Mouse (Mus musculus): ENCODE results near the gene Ociad2. TPM values are rescaled to one million over a fixed set of nuclear protein-coding genes. Genes with fewer than 3 reads are reported as not detected.
"Not testable (repeated sequence)": the region's sequence is repeated elsewhere in the genome, so short reads cannot be mapped to it uniquely, and the experiment has no call there.

The Ociad2 gene
- polyA plus RNA-seq, 1 experiment from 2014 or later = 1.2 TPM

- no peaks in the 10 kb centered on the region for H3K9me3 ChIP-seq (ENCODE audit: low read length)
- peak overlapping the region; percentile 82 for H3K4me2 ChIP-seq (ENCODE audit: low read depth, low read length)
- DNase-seq = peak; percentile 27
- no peaks in the 10 kb centered on the region for H3K27me3 ChIP-seq (ENCODE audit: insufficient read depth, low read length)
- 0 out of 2 replicates have a peak, but pooled peaks have one; percentile 21 for ATAC-seq
- peak overlapping the region; percentile 51 for H3K9ac ChIP-seq (replicated peaks)
- no peak overlapping the region for H3K27ac ChIP-seq (ENCODE audit: low read depth)
- no peak for TF ChIP-seq EP300 (IDR thresholded peaks at IDR 0.05; ENCODE audit: low read depth)
- TF ChIP-seq CTCF (IDR thresholded peaks at IDR 0.05; ENCODE audit: low read depth) = no peak
- H3K4me3 ChIP-seq (ENCODE audit: low read depth, low read length) = peak overlapping the region; percentile 55
- H3K4me1 ChIP-seq (ENCODE audit: insufficient read depth) = peaks cover 4% of the 10 kb centered on the region
- H3K36me3 ChIP-seq (replicated peaks; ENCODE audit: insufficient read depth, low read length) = no peaks in the 10 kb centered on the region
- 6% methylated on average over 28 of the region's 41 CpGs for WGBS (ENCODE audit: insufficient replicate concordance)
Observed at GRCm38 (mm10) chr5:73337961-73338831, 2.6 kb downstream of the Ociad2 start.

GRCm38 (mm10) chr5:73336448-73336847 is 4.4 kb downstream of the Ociad2 start:
- no peak for ATAC-seq
- 70% methylated on average over 5 of the region's 5 CpGs for WGBS (ENCODE audit: insufficient replicate concordance)
- H3K4me3 ChIP-seq (ENCODE audit: low read depth, low read length) = no peak overlapping the region
- H3K9me3 ChIP-seq (ENCODE audit: low read length) = no peaks in the 10 kb centered on the region
- H3K9ac ChIP-seq (replicated peaks) = no peak overlapping the region
- H3K27me3 ChIP-seq (ENCODE audit: insufficient read depth, low read length) = no peaks in the 10 kb centered on the region
- H3K36me3 ChIP-seq (replicated peaks; ENCODE audit: insufficient read depth, low read length) = no peaks in the 10 kb centered on the region
- TF ChIP-seq CTCF (IDR thresholded peaks at IDR 0.05; ENCODE audit: low read depth) = no peak
- no peak overlapping the region for H3K27ac ChIP-seq (ENCODE audit: low read depth)
- peaks cover 4% of the 10 kb centered on the region for H3K4me1 ChIP-seq (ENCODE audit: insufficient read depth)
- DNase-seq = no peak
- H3K4me2 ChIP-seq (ENCODE audit: low read depth, low read length) = no peak overlapping the region

GRCm38 (mm10) chr5:73331002-73331401 is 9.8 kb downstream of the Ociad2 start:
- Histone ChIP-seq H3K9ac (replicated peaks) (no peak overlapping the region), H3K4me2 (ENCODE audit: low read depth, low read length) (no peak overlapping the region), H3K9me3 (ENCODE audit: low read length) (no peaks in the 10 kb centered on the region), H3K4me1 (ENCODE audit: insufficient read depth) (no peaks in the 10 kb centered on the region), H3K27ac (ENCODE audit: low read depth) (no peak overlapping the region), H3K36me3 (replicated peaks; ENCODE audit: insufficient read depth, low read length) (no peaks in the 10 kb centered on the region), H3K27me3 (ENCODE audit: insufficient read depth, low read length) (no peaks in the 10 kb centered on the region), H3K4me3 (ENCODE audit: low read depth, low read length) (no peak overlapping the region)
- DNase-seq (no peak), ATAC-seq (no peak)
- no peak for TF ChIP-seq EP300 (IDR thresholded peaks at IDR 0.05; ENCODE audit: low read depth)
- TF ChIP-seq CTCF (IDR thresholded peaks at IDR 0.05; ENCODE audit: low read depth) = no peak
- WGBS (ENCODE audit: insufficient replicate concordance) = 56% methylated on average over 4 of the region's 4 CpGs

GRCm38 (mm10) chr5:73324526-73325170 is 16.2 kb downstream of the Ociad2 start:
- Histone ChIP-seq H3K4me2 (ENCODE audit: low read depth, low read length) (no peak overlapping the region), H3K4me1 (ENCODE audit: insufficient read depth) (no peaks in the 10 kb centered on the region), H3K27me3 (ENCODE audit: insufficient read depth, low read length) (no peaks in the 10 kb centered on the region), H3K36me3 (replicated peaks; ENCODE audit: insufficient read depth, low read length) (no peaks in the 10 kb centered on the region), H3K9me3 (ENCODE audit: low read length) (no peaks in the 10 kb centered on the region), H3K4me3 (ENCODE audit: low read depth, low read length) (no peak overlapping the region), H3K9ac (replicated peaks) (no peak overlapping the region), H3K27ac (ENCODE audit: low read depth) (no peak overlapping the region)
- DNase-seq (no peak), ATAC-seq (no peak)
- WGBS (ENCODE audit: insufficient replicate concordance) = 71% methylated on average over 8 of the region's 8 CpGs
- no peak for TF ChIP-seq EP300 (IDR thresholded peaks at IDR 0.05; ENCODE audit: low read depth)

- no peak overlapping the region for H3K9ac ChIP-seq (replicated peaks)
- H3K9me3 ChIP-seq (ENCODE audit: low read length) = no peaks in the 10 kb centered on the region
- no peak for ATAC-seq
- H3K4me3 ChIP-seq (ENCODE audit: low read depth, low read length) = no peak overlapping the region
- no peak overlapping the region for H3K27ac ChIP-seq (ENCODE audit: low read depth)
- H3K36me3 ChIP-seq (replicated peaks; ENCODE audit: insufficient read depth, low read length) = no peaks in the 10 kb centered on the region
- no peaks in the 10 kb centered on the region for H3K27me3 ChIP-seq (ENCODE audit: insufficient read depth, low read length)
- no peaks in the 10 kb centered on the region for H3K4me1 ChIP-seq (ENCODE audit: insufficient read depth)
- WGBS (ENCODE audit: insufficient replicate concordance) = 55% methylated on average over 5 of the region's 5 CpGs
- no peak for DNase-seq
- TF ChIP-seq CTCF (IDR thresholded peaks at IDR 0.05; ENCODE audit: low read depth) = no peak
- no peak for TF ChIP-seq EP300 (IDR thresholded peaks at IDR 0.05; ENCODE audit: low read depth)
- no peak overlapping the region for H3K4me2 ChIP-seq (ENCODE audit: low read depth, low read length)
Observed at GRCm38 (mm10) chr5:73323602-73324001, 17.2 kb downstream of the Ociad2 start.

GRCm38 (mm10) chr5:73322684-73323083 is 18.1 kb downstream of the Ociad2 start:
- not testable (repeated sequence) for H3K4me3 ChIP-seq (ENCODE audit: low read depth, low read length); H3K9ac ChIP-seq (replicated peaks); H3K4me2 ChIP-seq (ENCODE audit: low read depth, low read length); H3K27me3 ChIP-seq (ENCODE audit: insufficient read depth, low read length); H3K36me3 ChIP-seq (replicated peaks; ENCODE audit: insufficient read depth, low read length); H3K9me3 ChIP-seq (ENCODE audit: low read length); ATAC-seq; H3K27ac ChIP-seq (ENCODE audit: low read depth); H3K4me1 ChIP-seq (ENCODE audit: insufficient read depth); DNase-seq
- 84% methylated on average over 1 of the region's 1 CpGs for WGBS (ENCODE audit: insufficient replicate concordance)
